Mouse (Mus musculus) CH12.LX (cell line): ENCODE measurements at regions not wholly inside any gene's neighbourhood (a gene's known extent, or its start where the extent isn't known, plus 50 kb on each side); places are given as distances from the start of the nearest gene placed in this dataset.

ENCODE experiments used
- CHD1 ChIP-seq: IDR thresholded peaks from 2 replicates; pipeline ENCODE4 v1.6.1; 2012; ENCODE audit warnings: low read depth, low read length, improper control_type of control experiment, inconsistent platforms
- CTCF ChIP-seq, 2 experiments: IDR thresholded peaks in 1 of 2; conservative IDR thresholded peaks in 1 of 2; 2 replicates each; pipeline ENCODE4 v1.5.1; 2011 to 2012; ENCODE audit warnings: low read depth in 2 of 2, low read length in 2 of 2, improper control_type of control experiment in 1 of 2, inconsistent platforms in 1 of 2, mild to moderate bottlenecking in 1 of 2, moderate library complexity in 1 of 2
- POLR2A ChIP-seq: IDR thresholded peaks from 2 replicates; pipeline ENCODE4 v1.6.1; 2011; ENCODE audit warnings: low read depth, mild to moderate bottlenecking, improper control_type of control experiment, low read length

DNA sequence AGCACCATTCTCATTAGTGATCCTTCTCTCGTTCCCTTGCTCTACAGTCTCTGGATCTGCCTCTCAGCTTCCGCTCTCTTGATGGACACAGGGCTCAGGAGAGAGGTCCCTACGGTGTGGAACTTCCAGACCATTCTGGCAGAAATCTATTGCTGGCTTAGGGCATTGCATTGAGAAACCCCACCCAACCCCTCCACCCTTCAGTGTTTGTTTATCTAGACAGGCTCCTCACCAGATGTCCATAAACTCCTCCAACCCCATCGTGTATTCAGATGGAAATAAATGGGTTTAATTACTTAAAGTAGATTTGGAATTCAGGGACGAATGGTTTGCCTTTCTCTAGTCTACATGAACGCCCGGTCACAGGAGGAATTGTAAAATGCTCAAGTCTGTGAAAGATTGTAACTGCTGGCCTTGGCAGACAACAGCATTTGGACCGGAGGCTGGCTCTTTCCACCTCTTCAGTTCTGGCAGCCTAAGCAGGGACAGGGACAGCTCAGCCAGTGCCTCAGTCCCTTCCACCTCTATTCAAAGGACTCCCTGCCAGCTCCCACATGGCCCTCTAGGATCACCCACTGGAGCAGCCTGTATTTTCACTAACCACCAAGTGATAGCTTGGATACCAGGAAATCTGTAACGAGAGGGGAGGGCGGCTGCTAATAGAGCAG lies 74.0 kb upstream of the Rbfox1 start:
- no peak for TF ChIP-seq CTCF (conservative IDR thresholded peaks at IDR 0.05 in 1 of 2, IDR thresholded peaks at IDR 0.05 in 1 of 2; ENCODE audit: low read depth in 2 of 2, low read length in 2 of 2)
- no peak for TF ChIP-seq POLR2A
- no peak for TF ChIP-seq CHD1
